Mouse (Mus musculus) MEL (cell line): Measurements from ENCODE around the gene Pcdh17. TPM values are rescaled to one million over a fixed set of nuclear protein-coding genes. Genes with fewer than 3 reads are reported as not detected.

Source experiments
- DNase-seq: peaks from one replicate; pipeline ENCODE4 v3.0.0; 2011; ENCODE audit warnings: low read depth, low spot score
- H3K27ac ChIP-seq: 2 replicates; pipeline ENCODE4 v1.5.1; 2012; ENCODE audit warnings: low read depth, mild to moderate bottlenecking, control low read depth, low read length, moderate library complexity; ENCODE audit not compliant: control insufficient read depth
- H3K27me3 ChIP-seq, 2 experiments: fragments of 150-350 bp in 1 of 2; sonication (generic) in 1 of 2; 2 replicates each; pipeline ENCODE4 v1.6.1; 2012; ENCODE audit warnings: low read length in 2 of 2, mild to moderate bottlenecking in 2 of 2, improper control_type of control experiment in 1 of 2, moderate library complexity in 1 of 2; ENCODE audit not compliant: insufficient read depth in 2 of 2, control insufficient read depth in 1 of 2
- H3K36me3 ChIP-seq, 2 experiments: 2 replicates each; pipeline ENCODE4 v1.6.1; 2012 to 2014; ENCODE audit warnings: low read length in 2 of 2, improper control_type of control experiment in 1 of 2, inconsistent platforms in 1 of 2, mild to moderate bottlenecking in 1 of 2; ENCODE audit not compliant: insufficient read depth in 2 of 2, control insufficient read depth in 1 of 2
- H3K4me1 ChIP-seq, 2 experiments: fragments of 150-350 bp in 1 of 2; sonication (generic) in 1 of 2; 2 replicates each; pipeline ENCODE4 v1.6.1; 2012; ENCODE audit warnings: low read length in 2 of 2, improper control_type of control experiment in 1 of 2, mild to moderate bottlenecking in 1 of 2; ENCODE audit not compliant: insufficient read depth in 2 of 2, control insufficient read depth in 1 of 2
- H3K4me3 ChIP-seq, 2 experiments: fragments of 150-350 bp in 1 of 2; sonication (generic) in 1 of 2; 2 replicates each; pipeline ENCODE4 v1.5.1; 2012; ENCODE audit warnings: low read depth in 2 of 2, low read length in 2 of 2, mild to moderate bottlenecking in 2 of 2, moderate library complexity in 2 of 2, control low read depth in 1 of 2, improper control_type of control experiment in 1 of 2; ENCODE audit not compliant: control insufficient read depth in 1 of 2, insufficient read depth in 1 of 2
- H3K79me2 ChIP-seq: 2 replicates; pipeline ENCODE4 v1.6.1; 2012; ENCODE audit warnings: mild to moderate bottlenecking, low read length, moderate library complexity; ENCODE audit not compliant: control insufficient read depth, poor library complexity, insufficient read depth
- H3K9ac ChIP-seq: 2 replicates; pipeline ENCODE4 v1.6.1; 2012; ENCODE audit warnings: low read depth, mild to moderate bottlenecking, control low read depth, low read length, moderate library complexity; ENCODE audit not compliant: control insufficient read depth, poor library complexity, severe bottlenecking
- H3K9me3 ChIP-seq: fragments of 150-350 bp; sonication (generic); replicated peaks from 2 replicates; pipeline ENCODE4 v1.6.1; 2012; ENCODE audit warnings: mild to moderate bottlenecking, low read length, improper control_type of control experiment, moderate library complexity; ENCODE audit not compliant: insufficient read depth
- CHD1 ChIP-seq: IDR thresholded peaks from 2 replicates; pipeline ENCODE4 v1.6.1; 2012; ENCODE audit warnings: low read depth, mild to moderate bottlenecking, inconsistent platforms, low read length, improper control_type of control experiment
- CHD2 ChIP-seq: IDR thresholded peaks from 2 replicates; pipeline ENCODE4 v1.6.1; 2011; ENCODE audit warnings: low read length, improper control_type of control experiment
- ELF1 ChIP-seq: IDR thresholded peaks from 2 replicates; pipeline ENCODE4 v1.6.1; 2014; ENCODE audit warnings: low read depth, mild to moderate bottlenecking, inconsistent platforms, low read length, improper control_type of control experiment, moderate library complexity
- EP300 ChIP-seq, 2 experiments: IDR thresholded peaks; 2 replicates each; pipeline ENCODE4 v1.6.1; 2011; ENCODE audit warnings: improper control_type of control experiment in 2 of 2, low read length in 2 of 2, low read depth in 1 of 2, mild to moderate bottlenecking in 1 of 2
- ETS1 ChIP-seq: IDR thresholded peaks from 2 replicates; pipeline ENCODE4 v1.6.1; 2012; ENCODE audit warnings: low read depth, mild to moderate bottlenecking, inconsistent platforms, low read length, improper control_type of control experiment, moderate library complexity
- GABPA ChIP-seq: IDR thresholded peaks from 2 replicates; pipeline ENCODE4 v1.6.1; 2012; ENCODE audit warnings: low read depth, mild to moderate bottlenecking, inconsistent platforms, low read length, improper control_type of control experiment, moderate library complexity
- JUND ChIP-seq: IDR thresholded peaks from 2 replicates; pipeline ENCODE4 v1.6.1; 2011; ENCODE audit warnings: low read depth, mild to moderate bottlenecking, improper control_type of control experiment, low read length
- KAT2A ChIP-seq: conservative IDR thresholded peaks from 2 replicates; pipeline ENCODE4 v1.6.1; 2012; ENCODE audit warnings: low read depth, low read length, improper control_type of control experiment, inconsistent platforms
- MAX ChIP-seq: IDR thresholded peaks from 2 replicates; pipeline ENCODE4 v1.6.1; 2011; ENCODE audit warnings: low read length, improper control_type of control experiment
- MEF2A ChIP-seq: IDR thresholded peaks from 2 replicates; pipeline ENCODE4 v1.6.1; 2014; ENCODE audit warnings: low read depth, mild to moderate bottlenecking, inconsistent platforms, low read length, improper control_type of control experiment; ENCODE audit not compliant: poor library complexity, insufficient replicate concordance, severe bottlenecking; ENCODE audit errors: extremely low read depth
- MYB ChIP-seq: IDR thresholded peaks from 2 replicates; pipeline ENCODE4 v1.6.1; 2011; ENCODE audit warnings: mild to moderate bottlenecking, low read depth, low read length, improper control_type of control experiment
- MYC ChIP-seq: IDR thresholded peaks from 2 replicates; pipeline ENCODE4 v1.6.1; 2011; ENCODE audit warnings: low read depth, mild to moderate bottlenecking, low read length, improper control_type of control experiment, moderate library complexity
- NELFE ChIP-seq: IDR thresholded peaks from 2 replicates; pipeline ENCODE4 v1.6.1; 2011; ENCODE audit warnings: low read depth, low read length, improper control_type of control experiment
- NRF1 ChIP-seq: IDR thresholded peaks from 2 replicates; pipeline ENCODE4 v1.6.1; 2014; ENCODE audit warnings: low read depth, mild to moderate bottlenecking, inconsistent platforms, low read length, improper control_type of control experiment, moderate library complexity; ENCODE audit not compliant: poor library complexity, insufficient read depth, severe bottlenecking
- POLR2A ChIP-seq, 2 experiments: IDR thresholded peaks; 2 replicates each; pipeline ENCODE4 v1.6.1; 2011 to 2012; ENCODE audit warnings: low read length in 2 of 2, mild to moderate bottlenecking in 2 of 2, control low read depth in 1 of 2, improper control_type of control experiment in 1 of 2, low read depth in 1 of 2, moderate library complexity in 1 of 2; ENCODE audit not compliant: control insufficient read depth in 1 of 2, insufficient read depth in 1 of 2, poor library complexity in 1 of 2
- RCOR1 ChIP-seq: IDR thresholded peaks from 2 replicates; pipeline ENCODE4 v1.6.1; 2012; ENCODE audit warnings: low read depth, mild to moderate bottlenecking, inconsistent platforms, low read length, improper control_type of control experiment
- SIN3A ChIP-seq: IDR thresholded peaks from 2 replicates; pipeline ENCODE4 v1.6.1; 2012; ENCODE audit warnings: low read length, improper control_type of control experiment, inconsistent platforms
- TAL1 ChIP-seq: IDR thresholded peaks from 2 replicates; pipeline ENCODE4 v1.6.1; 2012; ENCODE audit warnings: mild to moderate bottlenecking, inconsistent platforms, low read length, moderate library complexity, mixed read lengths
- TCF12 ChIP-seq: IDR thresholded peaks from 2 replicates; pipeline ENCODE4 v1.6.1; 2014; ENCODE audit warnings: low read depth, mild to moderate bottlenecking, inconsistent platforms, low read length, improper control_type of control experiment, moderate library complexity
- UBTF ChIP-seq: IDR thresholded peaks from 2 replicates; pipeline ENCODE4 v1.6.1; 2012; ENCODE audit warnings: low read depth, mild to moderate bottlenecking, inconsistent platforms, low read length, improper control_type of control experiment, moderate library complexity, borderline replicate concordance; ENCODE audit not compliant: insufficient read depth
- USF1 ChIP-seq: IDR thresholded peaks from 2 replicates; pipeline ENCODE4 v1.6.1; 2014; ENCODE audit warnings: low read depth, mild to moderate bottlenecking, inconsistent platforms, low read length, improper control_type of control experiment, moderate library complexity
- ZMIZ1 ChIP-seq: IDR thresholded peaks from 2 replicates; pipeline ENCODE4 v1.6.1; 2012; ENCODE audit warnings: low read depth, mild to moderate bottlenecking, inconsistent platforms, low read length, improper control_type of control experiment, moderate library complexity
- ZNF384 ChIP-seq: IDR thresholded peaks from 2 replicates; pipeline ENCODE4 v1.6.1; 2012; ENCODE audit warnings: low read depth, mild to moderate bottlenecking, inconsistent platforms, low read length, improper control_type of control experiment
- polyA plus RNA-seq, 2 experiments: library from polyadenylated mRNA; stranded (reverse) in 1 of 2; unstranded in 1 of 2; fragments of >175 nt in 1 of 2; fragments of >200 nt in 1 of 2; gene quantifications; 2 replicates each; pipeline versions ENCODE4 v1.2.1 to v1.2.4; 2012; ENCODE audit warnings: low replicate concordance in 2 of 2, low read depth in 1 of 2; ENCODE audit not compliant: insufficient read length in 2 of 2, insufficient read depth in 1 of 2, missing spikeins in 1 of 2
- total RNA-seq: library from RNA; depleted of rRNA; stranded (reverse); fragments of 300-350 nt; gene quantifications from 2 replicates; pipeline ENCODE4 v1.2.3, GENCODE M21; 2012

Pcdh17 gene
- total and polyA plus RNA-seq, 3 experiments = not detected

DNA sequence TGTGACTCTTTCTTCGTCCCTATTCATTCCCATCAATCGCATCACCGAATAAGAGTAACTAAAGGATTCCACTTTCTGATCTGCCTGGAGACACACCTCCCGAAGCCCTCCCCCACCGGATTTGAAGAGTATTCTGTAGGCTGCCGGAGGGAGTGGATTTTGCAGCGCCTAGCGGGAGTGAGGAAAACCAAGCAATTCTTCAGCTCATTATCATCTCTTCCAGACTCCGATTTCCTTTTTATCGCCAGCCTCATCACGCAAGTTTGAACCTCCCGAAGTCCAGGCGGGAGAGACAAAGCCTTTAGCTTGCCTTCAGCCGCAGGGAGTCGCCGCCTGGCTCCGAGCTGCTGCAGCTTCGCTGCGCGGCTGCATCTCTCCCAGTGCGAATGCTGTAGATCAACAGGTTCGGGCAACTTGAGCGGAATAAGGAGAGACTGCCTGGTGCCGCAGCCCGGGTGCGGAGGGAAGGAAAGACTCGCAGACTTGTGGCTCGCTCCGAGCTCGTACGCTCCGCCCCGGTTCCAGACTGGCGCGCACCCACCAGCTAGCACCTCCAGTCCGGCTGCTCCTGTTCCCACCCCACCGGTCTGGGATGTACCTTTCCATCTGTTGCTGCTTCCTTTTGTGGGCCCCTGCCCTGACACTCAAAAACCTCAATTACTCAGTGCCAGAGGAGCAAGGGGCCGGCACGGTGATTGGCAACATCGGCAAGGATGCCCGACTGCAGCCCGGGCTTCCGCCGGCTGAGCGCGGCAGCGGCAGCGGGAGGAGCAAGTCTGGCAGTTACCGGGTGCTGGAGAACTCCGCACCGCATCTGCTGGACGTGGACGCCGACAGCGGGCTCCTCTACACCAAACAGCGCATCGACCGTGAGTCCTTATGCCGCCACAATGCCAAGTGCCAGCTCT is 2.4 kb downstream of the Pcdh17 start:
- no peak for DNase-seq
- Histone ChIP-seq H3K27ac (no peak overlapping the region), H3K36me3 (no peaks in the 10 kb centered on the region), H3K9ac (no peak overlapping the region), H3K27me3 (no peaks in the 10 kb centered on the region), H3K4me3 (no peak overlapping the region), H3K79me2 (no peaks in the 10 kb centered on the region), H3K4me1 (no peaks in the 10 kb centered on the region), H3K9me3 (no peaks in the 10 kb centered on the region)
- TF ChIP-seq ETS1 (no peak), CHD1 (no peak), JUND (no peak), KAT2A (no peak), NELFE (no peak), UBTF (no peak), ZNF384 (no peak), TAL1 (no peak), GABPA (no peak)

- Histone ChIP-seq H3K79me2 (no peaks in the 10 kb centered on the region), H3K4me1 (no peaks in the 10 kb centered on the region), H3K27me3 (no peaks in the 10 kb centered on the region), H3K27ac (no peak overlapping the region), H3K36me3 (no peaks in the 10 kb centered on the region), H3K4me3 (no peak overlapping the region), H3K9ac (no peak overlapping the region), H3K9me3 (no peaks in the 10 kb centered on the region)
- no peak for DNase-seq
- no peak for TF ChIP-seq USF1
- no peak for TF ChIP-seq POLR2A (IDR thresholded peaks at IDR 0.05; ENCODE audit: control insufficient read depth in 1 of 2, insufficient read depth in 1 of 2, low read depth in 1 of 2, low read length in 2 of 2, poor library complexity in 1 of 2)
- no peak for TF ChIP-seq GABPA
- TF ChIP-seq ZMIZ1 = no peak
- no peak for TF ChIP-seq CHD2
- TF ChIP-seq SIN3A = no peak
- TF ChIP-seq MYB = no peak
- TF ChIP-seq MAX = no peak
- TF ChIP-seq EP300 (IDR thresholded peaks at IDR 0.05; ENCODE audit: low read depth in 1 of 2, low read length in 2 of 2) = no peak
- TF ChIP-seq TCF12 = no peak
- no peak for TF ChIP-seq ZNF384
- no peak for TF ChIP-seq KAT2A
- TF ChIP-seq ELF1 = no peak
- no peak for TF ChIP-seq MYC
- no peak for TF ChIP-seq UBTF
- TF ChIP-seq NRF1 = no peak
- TF ChIP-seq MEF2A = no peak
- TF ChIP-seq RCOR1 = no peak
Observed at GRCm38 (mm10) chr14:84446411-84446915, 3.1 kb downstream of the Pcdh17 start.
